Mouse (Mus musculus) brain, embryonic 14.5 days (tissue): ENCODE data around the gene Usp49.

Experiments
- CTCF ChIP-seq: fragments of 200-500 bp; IDR thresholded peaks from 2 replicates; pipeline ENCODE4 v1.5.1; 2012; ENCODE audit warnings: inconsistent platforms, mild to moderate bottlenecking, moderate library complexity, borderline replicate concordance; ENCODE audit not compliant: insufficient read depth, insufficient read length; ENCODE audit errors: extremely low read depth
- POLR2A ChIP-seq: fragments of 200-500 bp; IDR thresholded peaks from 2 replicates; pipeline ENCODE4 v1.6.1; 2012; ENCODE audit warnings: mild to moderate bottlenecking, inconsistent platforms, borderline replicate concordance; ENCODE audit not compliant: poor library complexity, insufficient read depth, insufficient read length, severe bottlenecking; ENCODE audit errors: extremely low read depth

DNA sequence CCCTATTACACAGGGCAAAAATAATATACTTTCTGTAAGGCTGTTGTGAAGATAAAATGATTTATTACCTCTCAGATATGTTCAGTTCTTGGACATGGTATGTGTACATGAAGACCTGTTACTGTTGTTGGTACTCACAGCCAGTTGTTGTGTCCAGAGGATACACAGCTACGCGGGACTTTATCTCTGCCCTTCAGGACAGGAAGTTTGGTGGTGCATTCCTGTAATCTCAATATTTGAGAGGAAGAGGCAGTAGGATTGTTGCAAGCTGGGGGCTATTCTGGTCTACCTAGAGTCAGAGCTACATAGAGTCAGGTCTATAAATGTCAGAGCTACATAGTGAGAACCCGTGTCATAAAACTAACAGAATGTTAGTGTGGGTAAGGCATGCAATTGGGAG lies 39.4 kb upstream of the Usp49 start:
- TF ChIP-seq CTCF (no peak), POLR2A (no peak)
